Mouse (Mus musculus) hindbrain, embryonic 10.5 days (tissue): ENCODE measurements around the gene Cacna1f. TPM values are rescaled to one million over a fixed set of nuclear protein-coding genes. Genes with fewer than 3 reads are reported as not detected.

Experiments
- DNase-seq: peaks from one replicate; pipeline ENCODE4 v3.0.0-alpha.2; 2017; ENCODE audit warnings: low spot score
- H3K27ac ChIP-seq: fragments of 300-500 bp; sonication (generic); 2 replicates; pipeline ENCODE4 v1.5.1; 2016; ENCODE audit warnings: mild to moderate bottlenecking, moderate library complexity
- H3K27me3 ChIP-seq: fragments of 300-500 bp; sonication (generic); 2 replicates; pipeline ENCODE4 v1.6.1; 2016; ENCODE audit warnings: mild to moderate bottlenecking; ENCODE audit not compliant: poor library complexity, insufficient read depth, severe bottlenecking
- H3K36me3 ChIP-seq: fragments of 300-500 bp; sonication (generic); 2 replicates; pipeline ENCODE4 v1.6.1; 2016; ENCODE audit warnings: mild to moderate bottlenecking, moderate library complexity
- H3K4me1 ChIP-seq: fragments of 300-500 bp; sonication (generic); replicated peaks from 2 replicates; pipeline ENCODE4 v1.6.1; 2016; ENCODE audit warnings: mild to moderate bottlenecking
- H3K4me3 ChIP-seq: fragments of 300-500 bp; sonication (generic); 2 replicates; pipeline ENCODE4 v1.5.1; 2016; ENCODE audit warnings: mild to moderate bottlenecking, moderate library complexity
- H3K9me3 ChIP-seq: fragments of 300-500 bp; sonication (generic); 2 replicates; pipeline ENCODE4 v1.6.1; 2016; ENCODE audit warnings: mild to moderate bottlenecking, moderate library complexity
- WGBS: fragments of 180-500 bp; shearing (Covaris S2); methylation state at CpG from one replicate; pipeline ENCODE4 v1.1.7; 2016; 5-methylcytosine and 5-hydroxymethylcytosine counted together
- polyA plus RNA-seq: library from polyadenylated mRNA; unstranded; fragments of >200 nt; fragmentation: Nextera tagmentation; extraction: Ambion mirVana; gene quantifications from 2 replicates; pipeline ENCODE4 v1.2.1, GENCODE M21; 2016

Cacna1f gene
- polyA plus RNA-seq, 1 experiment from 2014 or later, result not detected

- Histone ChIP-seq H3K27ac (peak overlapping the region; percentile 82), H3K36me3 (peaks cover 12% of the 10 kb centered on the region), H3K4me1 (0 out of 2 replicates have a peak, but pooled peaks cover 11% of the 10 kb centered on the region), H3K9me3 (0 out of 2 replicates have a peak, but pooled peaks cover 4% of the 10 kb centered on the region), H3K4me3 (peak overlapping the region; percentile 53), H3K27me3 (peaks cover 14% of the 10 kb centered on the region)
- WGBS, result 15% methylated on average over 19 of the region's 19 CpGs
- peak; percentile 57 for DNase-seq
Observed at GRCm38 (mm10) chrX:7670390-7670881, 63.6 kb downstream of the Cacna1f start.

GRCm38 (mm10) chrX:7670921-7671623 lies 64.2 kb downstream of the Cacna1f start, which contains the start of gene Plp2:
Plp2 (minus strand) TSS chrX:7671390.
- H3K27ac ChIP-seq, result peak within 1 kb of the TSS; percentile 82

GRCm38 (mm10) chrX:7672739-7673138 lies 65.9 kb downstream of the Cacna1f start:
- 55% methylated on average over 6 of the region's 6 CpGs for WGBS
- Histone ChIP-seq H3K27ac (no peak overlapping the region), H3K9me3 (0 out of 2 replicates have a peak, but pooled peaks cover 4% of the 10 kb centered on the region), H3K36me3 (peaks cover 5% of the 10 kb centered on the region; the same call in 1 of the 2 replicates), H3K4me1 (0 out of 2 replicates have a peak, but pooled peaks cover 11% of the 10 kb centered on the region), H3K4me3 (no peak overlapping the region), H3K27me3 (peaks cover 14% of the 10 kb centered on the region)
- no peak for DNase-seq

More at GRCm38 (mm10) chrX:7670921-7671623, 64.2 kb downstream of the Cacna1f start, which contains the start of gene Plp2:
- WGBS, result 23% methylated on average over 36 of the region's 36 CpGs
- Histone ChIP-seq H3K36me3 (peaks cover 12% of the 10 kb centered on the region), H3K9me3 (0 out of 2 replicates have a peak, but pooled peaks cover 4% of the 10 kb centered on the region), H3K4me3 (peak within 1 kb of the TSS; percentile 53), H3K4me1 (0 out of 2 replicates have a peak, but pooled peaks cover 11% of the 10 kb centered on the region), H3K27me3 (peaks cover 14% of the 10 kb centered on the region)
- peak; percentile 33 for DNase-seq

DNA sequence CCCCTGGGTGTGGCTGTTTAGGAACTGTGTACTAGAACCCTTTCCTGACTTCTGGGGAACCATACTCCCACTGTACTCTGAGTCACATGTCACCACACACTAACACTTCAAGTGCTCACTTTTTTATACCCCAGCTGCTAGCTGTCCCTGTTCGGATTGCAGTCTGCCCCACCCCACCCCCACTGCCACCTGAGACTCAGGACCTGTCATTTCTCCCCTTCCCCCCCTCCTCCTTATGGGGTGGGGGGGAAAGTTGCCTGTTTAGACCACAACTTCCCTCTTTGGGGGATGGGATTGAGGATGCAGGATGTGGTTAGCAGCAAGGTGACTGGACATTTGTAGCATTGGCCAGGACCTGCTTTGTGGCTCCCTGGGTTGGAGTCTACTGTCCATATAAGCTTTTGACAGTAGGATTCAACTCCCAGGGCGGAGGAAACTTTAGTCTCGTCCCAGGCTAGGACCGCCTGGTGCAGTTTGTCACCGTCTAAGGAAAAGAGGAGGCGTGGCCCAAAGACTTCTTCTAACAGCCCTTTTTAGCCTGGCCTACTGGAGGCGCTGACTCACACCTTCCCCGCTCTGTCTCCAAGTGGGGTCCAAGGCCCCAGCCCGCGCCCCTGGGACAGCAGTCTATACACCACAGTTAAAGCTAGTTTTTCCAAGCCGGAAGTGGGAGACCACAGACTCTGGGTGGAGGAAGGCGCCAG lies 66.8 kb downstream of the Cacna1f start:
- peak overlapping the region; percentile 34; the same call in 1 of the 2 replicates for H3K4me3 ChIP-seq
- no peak overlapping the region for H3K27ac ChIP-seq
- DNase-seq, result no peak
- H3K9me3 ChIP-seq, result 0 out of 2 replicates have a peak, but pooled peaks cover 4% of the 10 kb centered on the region
- WGBS, result 38% methylated on average over 12 of the region's 12 CpGs
- peaks cover 14% of the 10 kb centered on the region for H3K27me3 ChIP-seq
- peaks cover 3% of the 10 kb centered on the region; the same call in 1 of the 2 replicates for H3K36me3 ChIP-seq
- 0 out of 2 replicates have a peak, but pooled peaks cover 11% of the 10 kb centered on the region for H3K4me1 ChIP-seq

GRCm38 (mm10) chrX:7674284-7675000 lies 67.6 kb downstream of the Cacna1f start:
- WGBS, result 39% methylated on average over 28 of the region's 28 CpGs
- H3K36me3 ChIP-seq, result no peaks in the 10 kb centered on the region
- H3K4me1 ChIP-seq, result 0 out of 2 replicates have a peak, but pooled peaks cover 11% of the 10 kb centered on the region
- peaks cover 14% of the 10 kb centered on the region for H3K27me3 ChIP-seq
- 0 out of 2 replicates have a peak, but pooled peaks cover 4% of the 10 kb centered on the region for H3K9me3 ChIP-seq
- 0 out of 2 replicates have a peak overlapping the region, but pooled peaks have one; percentile 40 for H3K27ac ChIP-seq
- DNase-seq, result no peak
- peak overlapping the region; percentile 34 for H3K4me3 ChIP-seq

GRCm38 (mm10) chrX:7675001-7675380 lies 68.1 kb downstream of the Cacna1f start:
- Histone ChIP-seq H3K27me3 (peaks cover 14% of the 10 kb centered on the region), H3K27ac (0 out of 2 replicates have a peak overlapping the region, but pooled peaks have one; percentile 40), H3K4me1 (0 out of 2 replicates have a peak, but pooled peaks cover 11% of the 10 kb centered on the region), H3K9me3 (0 out of 2 replicates have a peak, but pooled peaks cover 4% of the 10 kb centered on the region), H3K36me3 (no peaks in the 10 kb centered on the region), H3K4me3 (peak overlapping the region; percentile 34)
- DNase-seq, result peak; percentile 6
- 34% methylated on average over 10 of the region's 10 CpGs for WGBS

- Histone ChIP-seq H3K36me3 (no peaks in the 10 kb centered on the region), H3K27ac (no peak overlapping the region), H3K4me3 (no peak overlapping the region), H3K9me3 (no peaks in the 10 kb centered on the region), H3K27me3 (peaks cover 4% of the 10 kb centered on the region; the same call in 1 of the 2 replicates), H3K4me1 (0 out of 2 replicates have a peak, but pooled peaks cover 4% of the 10 kb centered on the region)
- WGBS, result 44% methylated on average over 3 of the region's 3 CpGs
- DNase-seq, result no peak
Observed at GRCm38 (mm10) chrX:7678986-7679385, 72.1 kb downstream of the Cacna1f start.

DNA sequence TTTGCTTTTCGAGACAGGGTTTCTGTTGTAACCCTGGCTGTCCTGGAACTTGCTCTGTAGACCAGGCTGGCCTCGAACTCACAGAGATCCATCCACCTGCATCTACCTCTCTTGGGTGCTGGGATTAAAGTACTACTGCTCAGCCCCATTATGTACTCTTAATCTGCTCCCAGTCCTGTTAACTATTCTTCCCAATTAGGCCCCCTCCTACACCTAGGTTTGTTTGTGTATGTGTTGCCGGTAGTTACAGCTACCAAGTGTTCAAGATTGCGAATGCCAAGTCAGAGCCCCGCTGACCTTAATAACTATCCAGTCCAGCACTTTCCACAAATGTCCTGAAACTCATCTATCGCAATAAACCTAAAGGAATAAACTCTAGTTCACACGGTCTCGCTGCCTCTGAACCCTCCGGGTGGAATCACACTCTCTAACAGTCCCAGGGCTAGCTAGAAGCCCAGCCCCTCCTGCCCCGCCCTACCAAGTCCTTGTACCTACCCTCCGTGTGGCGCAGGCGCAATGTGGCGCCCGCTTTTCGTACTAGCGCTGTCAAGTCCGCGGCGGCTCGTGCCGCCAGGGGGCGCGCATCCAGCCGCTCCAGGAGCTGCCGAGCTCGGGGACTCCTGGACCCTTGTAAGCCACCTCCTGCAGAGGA lies 72.6 kb downstream of the Cacna1f start:
- peak; percentile 91 for DNase-seq
- Histone ChIP-seq H3K36me3 (no peaks in the 10 kb centered on the region), H3K9me3 (no peaks in the 10 kb centered on the region), H3K27ac (no peak overlapping the region), H3K27me3 (no peaks in the 10 kb centered on the region; the same call in 1 of the 2 replicates), H3K4me1 (0 out of 2 replicates have a peak, but pooled peaks cover 3% of the 10 kb centered on the region), H3K4me3 (peak overlapping the region; percentile 42)
- WGBS, result 17% methylated on average over 27 of the region's 27 CpGs

DNA sequence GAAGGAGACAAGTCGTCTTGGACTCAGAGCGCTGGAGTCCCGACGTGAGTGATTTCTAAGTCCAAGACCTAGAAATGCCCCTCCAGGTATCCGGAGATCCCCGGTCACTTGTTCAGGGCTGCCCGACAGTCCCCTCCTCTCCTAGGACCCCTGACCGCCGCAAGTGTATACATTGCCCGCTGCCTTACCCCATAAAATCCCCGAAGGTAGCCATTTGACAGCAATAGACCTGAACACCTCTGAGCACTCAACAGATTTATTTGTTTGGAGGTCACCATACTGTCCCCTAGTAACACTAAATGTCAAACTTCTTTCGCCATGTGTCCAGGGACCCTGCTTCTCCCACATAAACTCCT lies 73.2 kb downstream of the Cacna1f start:
- Histone ChIP-seq H3K27ac (no peak overlapping the region), H3K4me1 (no peaks in the 10 kb centered on the region), H3K9me3 (no peaks in the 10 kb centered on the region), H3K4me3 (peak overlapping the region; percentile 42), H3K36me3 (no peaks in the 10 kb centered on the region), H3K27me3 (no peaks in the 10 kb centered on the region; the same call in 1 of the 2 replicates)
- no peak for DNase-seq
- 20% methylated on average over 12 of the region's 12 CpGs for WGBS

GRCm38 (mm10) chrX:7680864-7681263 lies 74.0 kb downstream of the Cacna1f start, which contains the start of gene Magix:
Magix (minus strand) TSS chrX:7681251.
- Histone ChIP-seq H3K36me3 (no peaks in the 10 kb centered on the region), H3K27me3 (no peaks in the 10 kb centered on the region; the same call in 1 of the 2 replicates), H3K9me3 (no peaks in the 10 kb centered on the region), H3K4me3 (peak within 1 kb of the TSS; percentile 42), H3K27ac (no peak within 1 kb of the TSS), H3K4me1 (no peaks in the 10 kb centered on the region)
- WGBS, result 64% methylated on average over 14 of the region's 14 CpGs
- DNase-seq, result no peak
